Mouse (Mus musculus) ES-Bruce4 (cell line): Measurements from ENCODE around the gene Doxl2. TPM values are rescaled to one million over a fixed set of nuclear protein-coding genes. Genes with fewer than 3 reads are reported as not detected.

ENCODE experiments used
- H3K27ac ChIP-seq: 2 replicates; pipeline ENCODE4 v1.5.1; 2012; ENCODE audit warnings: low read length, inconsistent platforms; ENCODE audit not compliant: insufficient read depth
- H3K27me3 ChIP-seq: 2 replicates; pipeline ENCODE4 v1.6.1; 2012; ENCODE audit warnings: mild to moderate bottlenecking, low read length, inconsistent platforms; ENCODE audit not compliant: control insufficient read depth, poor library complexity, insufficient read depth, severe bottlenecking
- H3K36me3 ChIP-seq: 2 replicates; pipeline ENCODE4 v1.6.1; 2012; ENCODE audit warnings: inconsistent platforms, mild to moderate bottlenecking, low read length, moderate library complexity; ENCODE audit not compliant: control insufficient read depth, poor library complexity, insufficient read depth, severe bottlenecking
- H3K4me1 ChIP-seq: one replicate; pipeline ENCODE4 v1.8.1; 2011; ENCODE audit warnings: low read length; ENCODE audit not compliant: control insufficient read depth, insufficient read depth
- H3K4me3 ChIP-seq: 2 replicates; pipeline ENCODE4 v1.5.1; 2011; ENCODE audit warnings: low read depth, mild to moderate bottlenecking, low read length
- H3K9ac ChIP-seq: 2 replicates; pipeline ENCODE4 v1.6.1; 2012; ENCODE audit warnings: low read depth, mild to moderate bottlenecking, inconsistent platforms; ENCODE audit not compliant: poor library complexity, severe bottlenecking
- H3K9me3 ChIP-seq: replicated peaks from 2 replicates; pipeline ENCODE4 v1.6.1; 2012; ENCODE audit warnings: mild to moderate bottlenecking, low read length, inconsistent platforms; ENCODE audit not compliant: control insufficient read depth, poor library complexity, insufficient read depth, severe bottlenecking
- CTCF ChIP-seq: IDR thresholded peaks from one replicate; pipeline ENCODE4 v1.8.1; 2011; ENCODE audit warnings: low read depth, low read length
- EP300 ChIP-seq: IDR thresholded peaks from 2 replicates; pipeline ENCODE4 v1.6.1; 2011; ENCODE audit warnings: low read depth, low read length; ENCODE audit not compliant: insufficient read depth
- POLR2A ChIP-seq: IDR thresholded peaks from one replicate; pipeline ENCODE4 v1.8.1; 2011; ENCODE audit warnings: low read length; ENCODE audit not compliant: insufficient read depth
- polyA plus RNA-seq: library from polyadenylated mRNA; stranded (reverse); fragments of >200 nt; gene quantifications from 2 replicates; pipeline ENCODE4 v1.2.4, GENCODE M21; 2011; ENCODE audit warnings: low read depth; ENCODE audit not compliant: missing spikeins, insufficient read depth, insufficient read length

Gene Doxl2
- polyA plus RNA-seq, 1 experiment, result not detected

DNA sequence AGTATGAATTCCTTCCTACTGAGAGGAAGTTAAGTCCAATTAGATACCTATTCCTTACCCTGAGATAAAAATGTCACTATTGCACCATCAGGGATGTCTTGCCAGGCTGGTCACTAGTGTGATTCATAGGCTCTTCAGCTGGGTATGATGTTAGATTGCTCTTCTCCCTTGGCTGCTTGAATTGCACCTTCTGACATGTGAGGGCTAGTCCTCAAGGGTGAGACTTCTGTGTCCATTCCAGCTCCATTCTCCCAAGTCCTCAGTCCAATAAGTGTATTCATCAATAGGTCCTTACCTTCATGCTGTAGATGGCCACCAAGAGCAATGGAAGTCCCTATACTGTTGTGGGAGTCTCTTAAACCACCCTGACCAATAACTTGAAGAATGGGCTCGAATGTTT, 4.9 kb downstream of the Doxl2 start:
- H3K4me3 ChIP-seq, result no peak overlapping the region
- H3K36me3 ChIP-seq, result no peaks in the 10 kb centered on the region
- no peaks in the 10 kb centered on the region for H3K4me1 ChIP-seq
- H3K9me3 ChIP-seq, result no peaks in the 10 kb centered on the region
- no peak for TF ChIP-seq POLR2A
- TF ChIP-seq CTCF, result no peak
- TF ChIP-seq EP300, result no peak
- no peak overlapping the region for H3K9ac ChIP-seq
- no peaks in the 10 kb centered on the region for H3K27me3 ChIP-seq
- no peak overlapping the region for H3K27ac ChIP-seq

DNA sequence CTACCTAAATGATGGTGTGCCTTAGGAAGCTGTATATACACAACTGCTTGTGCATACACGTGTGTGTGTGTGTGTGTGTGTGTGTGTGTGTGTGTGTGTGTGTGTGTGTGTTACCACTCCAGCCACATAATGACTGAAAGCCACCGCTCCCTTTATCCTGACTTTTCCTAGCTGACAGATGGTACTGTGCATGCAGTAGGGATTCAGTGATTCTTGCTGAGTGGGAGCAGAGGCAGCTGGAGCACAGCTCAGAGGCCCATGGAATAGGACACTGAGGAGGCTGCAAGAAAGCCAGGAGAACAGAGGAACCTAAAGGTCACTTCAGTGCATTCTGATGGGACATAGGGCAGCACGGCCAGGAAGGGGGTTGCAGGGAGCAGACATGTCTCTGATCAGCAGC, 7.5 kb downstream of the Doxl2 start:
- no peaks in the 10 kb centered on the region for H3K9me3 ChIP-seq
- no peak overlapping the region for H3K9ac ChIP-seq
- H3K27ac ChIP-seq, result no peak overlapping the region
- H3K27me3 ChIP-seq, result no peaks in the 10 kb centered on the region
- H3K4me1 ChIP-seq, result no peaks in the 10 kb centered on the region
- no peaks in the 10 kb centered on the region for H3K36me3 ChIP-seq
- TF ChIP-seq POLR2A (no peak), CTCF (no peak), EP300 (no peak)
- H3K4me3 ChIP-seq, result no peak overlapping the region

DNA sequence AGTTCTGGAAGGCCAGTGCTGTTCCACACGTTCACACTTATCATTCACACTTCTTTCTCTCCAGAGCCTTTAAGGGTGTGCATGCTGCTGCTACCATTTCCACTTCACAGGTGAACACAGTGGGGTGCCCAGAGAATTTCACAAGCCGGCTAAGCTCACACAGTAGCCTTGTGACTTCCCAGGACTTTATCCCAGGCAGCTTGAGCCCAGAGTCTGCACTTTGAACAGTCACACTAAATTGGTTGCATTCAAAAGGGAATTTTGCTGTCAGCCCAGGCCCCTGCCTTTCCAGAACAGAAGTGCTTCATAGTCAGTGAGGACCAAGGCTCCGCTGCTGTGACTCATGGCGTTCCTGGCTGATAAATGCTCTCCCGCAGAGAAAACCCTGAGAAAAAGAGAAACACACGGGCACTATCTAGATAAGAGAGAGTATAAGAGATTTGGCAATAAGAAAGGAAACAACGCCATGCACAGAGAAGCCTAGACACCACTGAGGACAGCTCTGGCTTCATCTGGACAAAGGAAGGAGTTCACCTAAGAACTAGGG, 11.8 kb downstream of the Doxl2 start, which contains the start of gene Svs1:
Gene Svs1 (plus strand): TSS at position 418 of the 547 bp plus-strand sequence.
- Histone ChIP-seq H3K9ac (no peak within 1 kb of the TSS), H3K9me3 (no peaks in the 10 kb centered on the region), H3K4me1 (no peaks in the 10 kb centered on the region), H3K27me3 (no peaks in the 10 kb centered on the region), H3K27ac (no peak within 1 kb of the TSS), H3K4me3 (no peak within 1 kb of the TSS), H3K36me3 (no peaks in the 10 kb centered on the region)
- TF ChIP-seq POLR2A (no peak), CTCF (no peak), EP300 (no peak)

DNA sequence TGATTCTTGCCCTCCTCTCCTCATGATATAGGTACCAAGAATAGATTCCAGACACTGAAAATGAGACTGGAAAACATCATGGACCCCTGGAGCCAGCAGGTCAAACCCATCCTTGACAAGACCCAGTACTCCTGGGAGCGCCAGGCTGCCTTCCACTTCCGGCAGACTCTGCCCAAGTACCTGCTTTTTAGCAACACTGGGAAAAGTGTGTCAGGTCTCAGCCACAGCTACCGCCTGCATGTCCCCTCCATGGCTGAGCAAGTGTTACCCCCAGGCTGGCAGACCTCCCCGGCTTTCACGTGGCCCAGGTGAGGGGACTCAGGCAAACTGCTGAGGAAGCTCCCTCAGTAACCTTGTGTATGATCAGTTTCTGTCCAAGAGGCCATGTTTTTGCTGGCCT, 15.2 kb downstream of the Doxl2 start:
- Histone ChIP-seq H3K27me3 (no peaks in the 10 kb centered on the region), H3K9me3 (no peaks in the 10 kb centered on the region), H3K27ac (no peak overlapping the region), H3K9ac (no peak overlapping the region), H3K4me3 (no peak overlapping the region), H3K4me1 (no peaks in the 10 kb centered on the region), H3K36me3 (no peaks in the 10 kb centered on the region)
- TF ChIP-seq POLR2A, result no peak
- no peak for TF ChIP-seq CTCF
- TF ChIP-seq EP300, result no peak

DNA sequence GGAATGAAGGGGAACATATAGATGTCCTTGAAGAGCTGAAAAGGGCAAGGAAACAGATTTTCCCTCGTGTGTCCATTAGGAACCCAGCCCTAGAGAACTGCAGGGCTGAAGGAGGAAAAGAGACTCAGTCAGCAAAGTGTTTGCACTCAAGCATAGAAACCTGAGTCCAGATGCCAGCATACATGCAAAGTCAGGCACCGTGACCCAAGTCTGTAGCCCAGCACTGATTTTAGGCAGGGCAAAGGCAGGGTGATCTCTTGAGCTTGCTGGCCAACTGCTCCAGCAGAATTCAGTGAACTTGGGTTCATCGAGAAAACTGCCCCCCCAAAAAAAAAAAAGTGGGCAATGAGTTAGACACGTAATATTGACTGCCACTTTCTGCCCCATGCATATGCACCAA, 17.2 kb downstream of the Doxl2 start:
- Histone ChIP-seq H3K27ac (no peak overlapping the region), H3K36me3 (no peaks in the 10 kb centered on the region), H3K27me3 (no peaks in the 10 kb centered on the region), H3K4me3 (no peak overlapping the region), H3K9ac (no peak overlapping the region), H3K9me3 (no peaks in the 10 kb centered on the region), H3K4me1 (no peaks in the 10 kb centered on the region)
- TF ChIP-seq CTCF (no peak), POLR2A (no peak), EP300 (no peak)

DNA sequence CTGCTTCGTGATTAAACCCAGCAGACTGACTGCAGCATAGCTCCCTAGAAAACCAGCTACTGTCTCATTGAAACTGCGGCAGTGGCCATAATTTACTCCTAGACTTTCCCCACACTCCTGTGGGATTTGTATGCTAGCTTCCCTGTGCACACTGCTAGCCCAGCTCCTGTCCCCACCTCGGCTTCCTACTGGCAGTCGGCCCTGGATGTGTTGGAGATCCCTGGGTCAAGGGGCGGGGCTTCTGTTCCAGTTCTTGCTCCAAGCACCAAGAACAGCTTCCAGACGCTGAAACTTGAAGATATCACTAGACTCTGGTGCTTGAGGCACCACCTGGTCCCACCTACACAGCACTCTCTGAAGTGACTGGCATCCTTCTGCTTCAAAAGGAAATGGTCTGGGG, 23.4 kb downstream of the Doxl2 start:
- Histone ChIP-seq H3K4me1 (no peaks in the 10 kb centered on the region), H3K27me3 (no peaks in the 10 kb centered on the region), H3K36me3 (no peaks in the 10 kb centered on the region), H3K9ac (no peak overlapping the region), H3K27ac (no peak overlapping the region), H3K9me3 (no peaks in the 10 kb centered on the region), H3K4me3 (no peak overlapping the region)
- TF ChIP-seq EP300, result no peak
- TF ChIP-seq POLR2A, result no peak
- no peak for TF ChIP-seq CTCF
